In genomic region chr10:37221730-37222129, GRCm38 (mm10) we compare ENCODE assay signal across 24 mouse cellular contexts.
"Had no signal": no experiment of that assay in that cellular context is flagged by ENCODE, and none has a peak within 500 bp of the region (broad histone marks: within the 10 kb centered on the region; RNA-seq: fewer than 3 reads in every experiment).

No protein-coding gene starts in this region.

- H3K4me3 ChIP-seq: heart, embryonic 10.5 days; heart, embryonic 12.5 days; hindbrain, embryonic 13.5 days; hindbrain, embryonic 15.5 days; intestine, embryonic 15.5 days; kidney, embryonic 15.5 days; limb, embryonic 13.5 days; limb, embryonic 15.5 days had no signal

- DNase-seq: gastrocnemius, postnatal 14 days; gastrocnemius, postnatal 36 days; heart, adult 18-20 months; heart, postnatal 10 days; heart, postnatal 36 days; kidney, adult 11 months; kidney, adult 2 months; kidney, adult 9 months; kidney, postnatal 14 days; kidney, postnatal 36 days; layer of hippocampus, adult 9-11 months; layer of hippocampus, postnatal 36 days; left cerebral cortex, postnatal 4 days had no signal

- H3K9ac ChIP-seq: heart, embryonic 12.5 days; hindbrain, embryonic 13.5 days; hindbrain, embryonic 15.5 days; intestine, embryonic 15.5 days; kidney, embryonic 15.5 days; limb, embryonic 13.5 days; limb, embryonic 15.5 days; liver, embryonic 14.5 days had no signal

- H3K36me3 ChIP-seq: heart, embryonic 10.5 days; heart, embryonic 12.5 days; hindbrain, embryonic 13.5 days; hindbrain, embryonic 15.5 days; intestine, embryonic 15.5 days; kidney, embryonic 15.5 days; limb, embryonic 13.5 days; limb, embryonic 15.5 days had no signal

- H3K27me3 ChIP-seq: heart, embryonic 12.5 days; hindbrain, embryonic 13.5 days; hindbrain, embryonic 15.5 days; intestine, embryonic 15.5 days; kidney, embryonic 15.5 days; limb, embryonic 13.5 days; limb, embryonic 15.5 days had no signal

- H3K9me3 ChIP-seq: heart, embryonic 10.5 days; heart, embryonic 12.5 days; hindbrain, embryonic 13.5 days; hindbrain, embryonic 15.5 days; intestine, embryonic 15.5 days; kidney, embryonic 15.5 days; limb, embryonic 13.5 days; limb, embryonic 15.5 days had no signal

- H3K4me2 ChIP-seq: heart, embryonic 12.5 days; hindbrain, embryonic 13.5 days; hindbrain, embryonic 15.5 days; intestine, embryonic 15.5 days; kidney, embryonic 15.5 days; limb, embryonic 13.5 days; limb, embryonic 15.5 days had no signal

- ATAC-seq: hindbrain, postnatal 0 days had no signal

- H3K4me1 ChIP-seq: hindbrain, embryonic 13.5 days; hindbrain, embryonic 15.5 days; limb, embryonic 13.5 days; limb, embryonic 15.5 days had no signal

- H3K27ac ChIP-seq: heart, embryonic 10.5 days; hindbrain, embryonic 13.5 days; hindbrain, embryonic 15.5 days; hindbrain, postnatal 0 days; intestine, embryonic 15.5 days; kidney, embryonic 15.5 days; kidney, postnatal 0 days; limb, embryonic 13.5 days; limb, embryonic 15.5 days; liver, embryonic 14.5 days had no signal
